Mouse (Mus musculus) heart, embryonic 10.5 days (tissue): ENCODE results near the gene Neb. TPM values are rescaled to one million over a fixed set of nuclear protein-coding genes. Genes with fewer than 3 reads are reported as not detected.
A peak's percentile ranks its signal among the peaks of the same experiment; 100 is the strongest.

Source experiments
- DNase-seq: peaks from one replicate; pipeline ENCODE4 v3.0.0-alpha.2; 2017; ENCODE audit warnings: low spot score
- H3K27ac ChIP-seq: fragments of 300-500 bp; sonication (generic); 2 replicates; pipeline ENCODE4 v1.5.1; 2016; ENCODE audit warnings: mild to moderate bottlenecking
- H3K27me3 ChIP-seq: fragments of 300-500 bp; sonication (generic); 2 replicates; pipeline ENCODE4 v1.6.1; 2016; ENCODE audit warnings: mild to moderate bottlenecking; ENCODE audit not compliant: poor library complexity, insufficient read depth, severe bottlenecking
- H3K36me3 ChIP-seq: fragments of 300-500 bp; sonication (generic); 2 replicates; pipeline ENCODE4 v1.6.1; 2016; ENCODE audit warnings: mild to moderate bottlenecking, moderate library complexity
- H3K4me1 ChIP-seq: fragments of 300-500 bp; sonication (generic); 2 replicates; pipeline ENCODE4 v1.6.1; 2016; ENCODE audit warnings: mild to moderate bottlenecking
- H3K4me3 ChIP-seq: fragments of 300-500 bp; sonication (generic); 2 replicates; pipeline ENCODE4 v1.5.1; 2016; ENCODE audit warnings: mild to moderate bottlenecking, moderate library complexity
- H3K9me3 ChIP-seq: fragments of 300-500 bp; sonication (generic); 2 replicates; pipeline ENCODE4 v1.6.1; 2016; ENCODE audit warnings: mild to moderate bottlenecking, moderate library complexity
- WGBS: fragments of 180-500 bp; shearing (Covaris S2); methylation state at CpG from one replicate; pipeline ENCODE4 v1.1.7; 2016; 5-methylcytosine and 5-hydroxymethylcytosine counted together
- polyA plus RNA-seq: library from polyadenylated mRNA; unstranded; fragments of >200 nt; fragmentation: Nextera tagmentation; extraction: Ambion mirVana; gene quantifications from 2 replicates; pipeline ENCODE4 v1.2.1, GENCODE M21; 2016

Gene Neb
- polyA plus RNA-seq, 1 experiment from 2014 or later, result 0.75 TPM

DNA sequence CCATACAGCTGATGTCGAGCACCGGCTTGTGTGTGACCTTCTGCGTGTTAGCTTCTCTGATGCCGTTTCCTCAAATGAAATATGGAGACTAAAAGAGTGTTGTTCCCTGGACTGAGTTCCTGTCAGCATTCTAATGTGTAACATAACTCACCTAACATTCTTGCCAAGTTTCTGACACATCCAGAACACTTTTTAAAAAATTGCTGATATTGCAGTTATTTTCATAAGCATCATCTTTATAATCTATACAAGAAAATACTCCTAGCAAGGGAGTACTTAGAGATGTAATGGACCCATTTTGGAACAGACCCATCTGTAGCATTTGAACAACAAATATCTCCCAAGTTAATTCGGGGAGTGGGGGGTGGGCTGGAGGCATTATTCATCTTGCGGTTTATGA is 8.7 kb downstream of the Neb start:
- no peaks in the 10 kb centered on the region for H3K9me3 ChIP-seq
- WGBS, result 95% methylated on average over 6 of the region's 6 CpGs
- H3K36me3 ChIP-seq, result no peaks in the 10 kb centered on the region
- no peak for DNase-seq
- peaks cover 19% of the 10 kb centered on the region for H3K4me1 ChIP-seq
- no peak overlapping the region for H3K27ac ChIP-seq
- no peak overlapping the region for H3K4me3 ChIP-seq
- no peaks in the 10 kb centered on the region for H3K27me3 ChIP-seq

DNA sequence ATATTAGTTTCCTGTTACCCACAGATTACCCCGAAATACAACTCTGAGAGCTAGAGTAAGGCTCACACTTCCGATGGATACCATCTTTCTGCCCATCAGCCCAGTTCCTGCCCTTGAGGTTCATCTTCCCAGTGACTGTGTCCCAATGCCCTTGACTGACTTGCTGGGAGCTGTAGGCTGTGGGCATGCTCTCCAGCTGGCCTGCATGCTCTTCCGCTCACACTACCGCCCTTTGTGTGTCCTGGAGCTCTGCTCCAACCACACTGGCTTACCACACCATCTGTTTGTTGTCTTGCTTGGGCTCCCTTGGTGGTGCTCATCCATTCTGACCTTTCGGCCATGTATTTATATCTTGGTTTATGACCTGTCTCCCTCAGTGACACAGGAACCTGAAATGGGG is 10.6 kb downstream of the Neb start:
- Histone ChIP-seq H3K36me3 (no peaks in the 10 kb centered on the region), H3K4me3 (peak overlapping the region; percentile 38; the same call in 1 of the 2 replicates), H3K27ac (peak overlapping the region; percentile 30; the same call in 1 of the 2 replicates), H3K27me3 (no peaks in the 10 kb centered on the region), H3K4me1 (peaks cover 19% of the 10 kb centered on the region), H3K9me3 (no peaks in the 10 kb centered on the region)
- DNase-seq, result no peak
- 80% methylated on average over 5 of the region's 5 CpGs for WGBS

DNA sequence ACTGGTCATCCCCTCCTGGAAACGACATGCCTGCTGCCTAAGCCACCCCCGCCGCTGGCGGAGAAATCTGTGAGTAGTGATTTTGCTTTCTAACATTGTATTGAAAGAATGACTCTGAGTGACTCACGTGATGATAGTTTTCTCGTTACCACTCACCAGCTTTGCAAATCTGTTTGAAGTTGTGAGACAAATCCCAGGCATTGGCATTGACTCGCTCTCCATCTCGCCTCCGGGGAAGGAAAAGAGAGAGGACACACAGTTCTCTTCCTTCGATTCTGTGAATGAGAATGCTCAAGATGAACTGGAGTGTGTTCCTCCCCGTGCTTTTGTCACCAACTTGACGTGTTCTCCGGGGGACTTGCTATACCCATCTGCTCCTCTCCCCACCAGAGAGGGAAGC is 11.0 kb downstream of the Neb start:
- peak overlapping the region; percentile 38 for H3K4me3 ChIP-seq
- H3K27ac ChIP-seq, result peak overlapping the region; percentile 30; the same call in 1 of the 2 replicates
- H3K36me3 ChIP-seq, result no peaks in the 10 kb centered on the region
- no peaks in the 10 kb centered on the region for H3K9me3 ChIP-seq
- 34% methylated on average over 13 of the region's 13 CpGs for WGBS
- no peaks in the 10 kb centered on the region for H3K27me3 ChIP-seq
- peaks cover 19% of the 10 kb centered on the region for H3K4me1 ChIP-seq
- DNase-seq, result no peak

DNA sequence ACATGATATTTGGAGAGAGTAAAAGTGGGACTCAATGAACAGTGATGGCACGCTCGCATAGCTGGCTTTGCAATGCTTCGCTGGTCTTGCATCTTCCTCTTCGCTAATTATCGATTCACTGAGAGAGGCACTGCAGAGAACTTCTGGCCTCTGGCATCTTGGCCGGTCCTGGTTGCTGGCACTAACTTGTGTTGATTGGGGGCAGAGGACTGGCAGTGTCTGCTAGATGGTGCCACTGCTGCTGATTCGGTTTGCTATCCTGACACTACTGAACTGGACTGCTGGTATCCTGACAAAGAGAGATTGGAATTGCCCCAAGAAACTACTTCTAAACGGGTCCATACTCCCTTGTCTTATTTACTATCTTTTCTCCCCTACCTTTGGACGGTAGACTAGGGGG is 17.2 kb downstream of the Neb start:
- DNase-seq, result no peak
- WGBS, result 86% methylated on average over 9 of the region's 9 CpGs
- H3K4me1 ChIP-seq, result peaks cover 7% of the 10 kb centered on the region; the same call in 1 of the 2 replicates
- H3K27me3 ChIP-seq, result no peaks in the 10 kb centered on the region
- no peaks in the 10 kb centered on the region for H3K9me3 ChIP-seq
- H3K36me3 ChIP-seq, result no peaks in the 10 kb centered on the region
- no peak overlapping the region for H3K4me3 ChIP-seq
- no peak overlapping the region for H3K27ac ChIP-seq

DNA sequence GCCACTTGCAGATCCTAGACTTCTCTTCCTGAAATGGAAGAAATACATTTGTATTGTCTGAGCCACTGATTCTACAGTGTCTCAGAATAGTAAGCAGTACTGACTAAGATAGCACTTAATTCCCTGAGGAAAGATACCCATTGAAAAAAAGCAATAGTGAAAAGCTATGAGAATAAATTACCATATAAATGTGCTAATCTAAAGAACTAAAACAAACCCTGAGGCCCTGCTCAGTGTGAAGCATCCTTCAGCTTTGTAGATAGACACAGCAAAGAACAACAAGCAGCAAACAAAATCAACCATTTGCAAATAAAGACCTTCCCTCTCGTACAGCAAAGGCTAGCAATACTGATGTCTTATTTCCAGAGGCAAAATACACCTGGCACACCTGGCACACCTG is 18.6 kb downstream of the Neb start:
- no peak overlapping the region for H3K4me3 ChIP-seq
- no peaks in the 10 kb centered on the region for H3K27me3 ChIP-seq
- H3K4me1 ChIP-seq, result peaks cover 7% of the 10 kb centered on the region; the same call in 1 of the 2 replicates
- no peak overlapping the region for H3K27ac ChIP-seq
- WGBS, result 70% methylated on average over 1 of the region's 1 CpGs
- no peaks in the 10 kb centered on the region for H3K36me3 ChIP-seq
- no peaks in the 10 kb centered on the region for H3K9me3 ChIP-seq
- no peak for DNase-seq

DNA sequence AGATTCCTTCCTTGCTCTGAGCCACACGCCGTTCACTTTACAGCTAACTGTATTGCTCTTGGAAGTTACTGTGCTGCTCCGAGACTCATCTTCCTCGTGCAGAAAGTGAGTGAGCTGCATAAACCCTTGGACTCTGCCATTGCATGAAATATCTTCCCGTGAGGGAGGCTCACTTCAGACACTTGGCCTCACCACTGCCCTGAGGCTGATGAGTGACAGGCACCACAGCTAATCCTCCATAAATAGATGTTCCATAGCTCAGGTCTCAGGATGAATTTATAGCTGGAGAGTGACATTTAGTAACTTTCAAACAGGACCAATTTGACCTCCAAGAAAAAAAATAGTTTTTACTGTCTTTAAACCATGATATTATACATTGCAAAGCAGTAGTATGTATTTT is 20.1 kb downstream of the Neb start:
- Histone ChIP-seq H3K9me3 (no peaks in the 10 kb centered on the region), H3K27ac (peak overlapping the region; percentile 49; the same call in 1 of the 2 replicates), H3K27me3 (no peaks in the 10 kb centered on the region), H3K4me3 (no peak overlapping the region), H3K4me1 (peaks cover 7% of the 10 kb centered on the region; the same call in 1 of the 2 replicates), H3K36me3 (no peaks in the 10 kb centered on the region)
- no peak for DNase-seq
- WGBS, result 63% methylated on average over 5 of the region's 5 CpGs

DNA sequence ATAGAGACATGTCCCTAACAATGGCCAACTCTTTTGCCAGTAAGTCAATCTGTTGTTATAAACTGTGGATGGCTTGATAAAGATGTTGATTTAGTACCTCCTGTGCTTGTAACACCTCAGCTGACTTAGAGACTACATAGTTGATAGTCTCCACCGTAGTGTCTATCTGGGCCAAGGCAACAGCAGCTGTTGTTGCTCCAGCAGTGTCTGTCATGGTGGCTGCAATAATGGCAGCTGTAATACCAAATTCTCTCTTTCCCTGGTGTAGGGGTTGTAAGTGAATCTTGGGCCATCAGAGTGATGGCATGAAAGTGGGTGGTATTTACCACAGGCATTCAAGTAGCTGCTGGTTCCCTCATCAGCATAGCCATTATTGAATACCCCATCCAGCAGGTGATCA is 27.2 kb downstream of the Neb start:
- Histone ChIP-seq H3K27me3 (no peaks in the 10 kb centered on the region), H3K36me3 (no peaks in the 10 kb centered on the region), H3K9me3 (no peaks in the 10 kb centered on the region), H3K27ac (no peak overlapping the region), H3K4me3 (no peak overlapping the region), H3K4me1 (no peaks in the 10 kb centered on the region)
- DNase-seq, result peak; percentile 19
- WGBS, result 84% methylated on average over 1 of the region's 1 CpGs

DNA sequence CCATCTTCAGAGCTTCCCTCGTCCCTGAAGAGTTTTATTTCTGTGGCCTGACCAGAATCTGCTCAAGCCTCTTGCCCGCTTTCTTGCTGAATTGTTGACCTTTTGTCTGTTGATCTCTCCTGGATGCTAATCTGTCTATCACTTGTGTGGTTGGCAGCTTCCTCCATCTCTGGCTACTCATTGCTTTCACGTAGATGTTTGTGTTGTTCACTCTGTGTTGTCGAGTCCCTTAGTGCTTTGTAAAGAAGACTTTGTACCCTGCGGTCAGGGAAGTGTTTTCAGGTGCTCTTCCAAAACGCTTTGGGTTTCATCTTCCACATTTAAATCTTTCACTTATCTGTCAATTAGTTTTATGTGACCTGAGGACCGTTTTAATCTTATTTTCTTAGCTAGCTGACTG is 37.3 kb downstream of the Neb start:
- Histone ChIP-seq H3K36me3 (no peaks in the 10 kb centered on the region), H3K27me3 (no peaks in the 10 kb centered on the region), H3K27ac (no peak overlapping the region), H3K9me3 (no peaks in the 10 kb centered on the region), H3K4me3 (no peak overlapping the region), H3K4me1 (no peaks in the 10 kb centered on the region)
- WGBS, result 77% methylated on average over 7 of the region's 7 CpGs
- no peak for DNase-seq

DNA sequence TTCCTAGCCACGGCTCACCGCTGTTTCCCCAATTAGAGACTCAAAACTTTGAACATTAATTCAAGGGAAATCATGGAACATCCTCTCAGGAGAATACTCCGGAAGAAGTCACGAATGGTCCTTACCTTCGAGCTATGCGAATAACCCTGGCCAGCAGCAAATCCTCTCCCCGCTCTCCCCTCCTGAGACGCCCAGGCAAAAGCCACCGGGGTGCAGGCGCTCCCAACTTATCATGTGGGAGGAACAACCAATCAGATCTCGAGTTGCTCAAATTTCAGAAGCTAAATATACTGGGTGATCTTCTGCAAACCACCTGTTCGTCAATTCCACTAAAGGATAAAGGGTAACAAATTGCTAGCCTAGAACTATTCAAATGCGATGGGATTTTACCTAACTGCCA is 42.7 kb downstream of the Neb start:
- Histone ChIP-seq H3K27ac (no peak overlapping the region), H3K4me3 (no peak overlapping the region), H3K27me3 (no peaks in the 10 kb centered on the region), H3K9me3 (no peaks in the 10 kb centered on the region), H3K36me3 (no peaks in the 10 kb centered on the region), H3K4me1 (peaks cover 16% of the 10 kb centered on the region)
- DNase-seq, result peak; percentile 46
- 79% methylated on average over 13 of the region's 13 CpGs for WGBS

DNA sequence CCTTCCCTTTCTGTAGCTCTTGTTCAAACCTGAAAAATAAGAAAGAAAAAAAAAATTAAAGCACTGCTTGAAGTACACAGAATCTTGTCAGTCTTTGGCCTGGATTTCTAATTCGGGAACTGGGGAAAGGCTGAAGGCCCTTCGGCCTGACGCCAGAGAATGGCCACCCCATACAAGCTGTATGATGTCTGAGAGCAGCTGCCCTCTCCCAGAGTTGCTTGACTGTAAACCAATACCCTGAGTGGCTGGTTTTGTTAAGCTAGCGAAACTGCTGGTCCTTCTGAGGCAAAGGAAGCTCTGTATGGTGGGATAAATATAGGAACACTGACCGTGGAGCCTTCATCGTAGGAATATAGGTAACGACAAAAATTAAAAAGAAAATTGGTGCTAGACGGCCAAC is 43.2 kb downstream of the Neb start:
- Histone ChIP-seq H3K4me1 (peaks cover 18% of the 10 kb centered on the region), H3K27ac (no peak overlapping the region), H3K36me3 (no peaks in the 10 kb centered on the region), H3K27me3 (no peaks in the 10 kb centered on the region), H3K9me3 (no peaks in the 10 kb centered on the region), H3K4me3 (no peak overlapping the region)
- WGBS, result 86% methylated on average over 8 of the region's 8 CpGs
- DNase-seq, result no peak

DNA sequence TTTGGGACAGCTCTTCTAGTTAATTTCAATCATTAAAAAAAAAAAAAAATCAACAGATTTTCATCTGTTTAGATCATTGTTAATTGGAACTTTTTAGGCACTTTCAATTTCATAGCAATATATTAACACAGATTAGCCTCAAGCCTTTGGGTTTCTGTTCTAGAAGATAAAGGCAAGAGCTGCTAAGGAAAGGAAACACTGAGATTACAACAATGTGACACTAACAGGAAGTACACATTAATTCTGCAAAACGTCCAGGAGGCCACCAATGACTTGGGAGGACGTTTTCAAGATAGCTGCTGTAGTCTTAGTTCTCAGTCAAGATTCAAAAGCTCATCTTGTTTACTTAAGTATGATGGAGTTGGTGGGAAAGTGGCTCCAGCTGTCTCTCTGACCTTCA is 44.7 kb downstream of the Neb start:
- Histone ChIP-seq H3K9me3 (no peaks in the 10 kb centered on the region), H3K27me3 (no peaks in the 10 kb centered on the region), H3K27ac (no peak overlapping the region), H3K4me3 (no peak overlapping the region), H3K4me1 (peaks cover 18% of the 10 kb centered on the region), H3K36me3 (no peaks in the 10 kb centered on the region)
- WGBS, result 31% methylated on average over 2 of the region's 2 CpGs
- no peak for DNase-seq

DNA sequence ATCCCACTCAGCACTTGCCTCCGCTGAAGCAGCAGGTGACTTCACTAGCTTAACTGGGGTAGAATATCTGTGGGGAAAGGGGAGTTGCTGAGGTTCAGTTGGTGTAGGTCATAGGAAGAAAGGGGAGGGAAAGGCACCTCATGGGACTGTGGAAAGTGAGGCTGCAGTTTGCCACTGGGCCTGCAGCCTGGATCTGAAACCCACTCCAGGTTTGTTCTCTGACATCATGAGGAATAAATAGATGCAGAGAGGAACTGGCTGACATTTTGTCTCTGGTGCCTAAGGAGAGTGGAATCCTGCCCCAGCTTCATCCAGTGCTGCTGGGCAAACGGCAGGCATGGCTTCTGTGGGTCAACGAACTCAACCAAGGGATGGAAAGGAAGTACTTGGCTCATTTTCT is 46.5 kb downstream of the Neb start:
- Histone ChIP-seq H3K27ac (no peak overlapping the region), H3K9me3 (no peaks in the 10 kb centered on the region), H3K27me3 (no peaks in the 10 kb centered on the region), H3K4me3 (no peak overlapping the region), H3K4me1 (peaks cover 18% of the 10 kb centered on the region), H3K36me3 (no peaks in the 10 kb centered on the region)
- WGBS, result 80% methylated on average over 3 of the region's 3 CpGs
- DNase-seq, result no peak

DNA sequence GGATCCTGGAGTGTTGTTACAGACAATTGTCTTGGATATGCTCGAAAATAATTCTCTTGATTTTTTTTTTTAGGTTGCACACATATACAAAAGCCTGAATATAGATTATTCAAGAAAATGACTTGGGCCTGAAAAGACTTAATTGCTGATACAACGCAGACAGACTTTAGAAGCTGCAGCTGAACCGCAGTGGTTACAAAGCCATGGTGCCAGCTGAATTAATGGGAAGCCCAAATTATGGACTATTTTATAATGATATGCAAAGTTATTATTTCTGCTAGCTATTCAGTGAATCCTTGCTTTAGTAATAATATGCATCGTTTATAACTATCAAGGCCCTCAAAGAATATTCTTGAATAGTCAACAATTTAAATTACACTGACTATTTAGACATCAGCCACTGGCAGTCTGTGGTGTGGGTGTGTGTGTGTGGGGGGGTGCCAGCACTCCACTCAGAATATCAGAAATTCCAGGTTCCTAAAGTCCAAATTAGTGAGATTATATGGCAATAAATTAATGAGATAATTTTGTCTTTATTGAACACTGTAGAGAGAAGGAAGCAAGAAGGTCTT is 50.9 kb downstream of the Neb start:
- peak; percentile 13 for DNase-seq
- no peak overlapping the region for H3K4me3 ChIP-seq
- no peaks in the 10 kb centered on the region for H3K36me3 ChIP-seq
- no peak overlapping the region for H3K27ac ChIP-seq
- WGBS, result 84% methylated on average over 4 of the region's 4 CpGs
- H3K27me3 ChIP-seq, result no peaks in the 10 kb centered on the region
- no peaks in the 10 kb centered on the region for H3K9me3 ChIP-seq
- peaks cover 13% of the 10 kb centered on the region for H3K4me1 ChIP-seq

DNA sequence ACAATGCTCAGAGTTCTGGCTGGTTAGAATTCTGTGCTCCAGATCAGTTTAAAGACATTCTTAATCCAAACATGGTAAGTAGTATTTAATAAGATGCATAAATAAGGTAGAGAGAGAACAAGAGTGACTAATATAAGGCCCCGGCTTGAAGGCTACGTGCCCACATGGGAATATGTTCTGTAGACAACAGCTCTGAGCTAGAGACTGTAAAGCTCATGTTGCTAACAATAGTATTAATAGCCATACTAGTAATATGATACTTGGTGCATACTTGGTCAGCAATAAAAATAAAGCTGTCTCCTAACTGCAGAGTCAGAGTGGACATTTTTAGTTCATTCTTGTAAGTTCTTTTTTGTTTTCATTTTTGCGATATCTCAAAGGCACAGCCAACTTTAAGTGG is 56.4 kb downstream of the Neb start:
- DNase-seq, result no peak
- Histone ChIP-seq H3K4me3 (no peak overlapping the region), H3K4me1 (peaks cover 12% of the 10 kb centered on the region), H3K36me3 (no peaks in the 10 kb centered on the region), H3K27me3 (no peaks in the 10 kb centered on the region), H3K27ac (no peak overlapping the region), H3K9me3 (no peaks in the 10 kb centered on the region)
- WGBS, result 90% methylated on average over 3 of the region's 3 CpGs
